Mouse (Mus musculus) cerebellum, adult 8-10 months (tissue): Measurements from ENCODE around the gene Cs.
"Not testable (repeated sequence)": the region's sequence is repeated elsewhere in the genome, so short reads cannot be mapped to it uniquely, and the experiment has no call there.

Source experiments
- DNase-seq: peaks from one replicate; pipeline ENCODE4 v3.0.0; 2022

Gene Cs

DNA sequence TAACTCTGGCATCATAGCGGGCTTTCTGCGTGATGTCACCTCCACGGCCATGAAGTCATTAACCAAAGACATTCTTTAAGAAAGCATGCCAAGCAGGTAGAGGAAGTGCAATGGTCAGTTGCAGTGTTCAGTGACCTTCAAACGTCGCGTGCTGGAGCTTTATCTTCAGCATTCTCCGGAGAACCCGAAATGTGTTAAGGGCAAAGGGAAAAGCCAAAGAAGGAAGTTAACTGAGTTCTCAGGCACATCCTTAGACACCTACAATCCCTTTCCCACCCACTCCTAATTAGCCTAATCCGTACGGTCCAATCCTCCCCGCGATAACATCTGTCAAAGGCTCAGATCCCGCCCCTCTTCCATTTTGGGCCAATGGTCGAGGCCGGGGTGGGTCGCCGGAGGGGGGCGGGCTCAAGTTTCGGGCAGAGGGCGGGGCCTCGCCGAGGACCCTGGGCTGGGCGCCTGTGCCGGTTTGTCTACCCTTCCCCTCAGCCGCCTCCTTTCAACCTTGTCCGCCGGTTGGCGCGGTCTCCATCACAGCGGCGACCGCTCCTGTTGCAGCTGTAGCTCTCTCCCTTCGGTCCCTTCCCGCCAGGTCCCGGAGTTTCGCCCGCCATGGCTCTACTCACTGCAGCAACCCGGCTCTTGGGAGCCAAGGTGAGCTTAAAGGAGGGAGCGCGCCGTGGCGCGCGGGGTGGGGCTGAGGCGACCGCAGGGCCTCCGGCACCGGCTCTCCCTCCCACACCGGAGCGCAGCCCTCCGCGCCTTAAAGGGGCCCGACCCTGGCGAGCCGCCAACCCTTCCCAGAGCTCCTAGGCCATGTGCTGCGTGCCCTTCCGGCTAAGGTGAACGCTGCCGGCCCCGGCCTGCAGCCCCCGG lies at the start of gene Cs:
Cs (plus strand) TSS at position 429 of the 876 bp plus-strand sequence.
- peak; percentile 95 for DNase-seq

DNA sequence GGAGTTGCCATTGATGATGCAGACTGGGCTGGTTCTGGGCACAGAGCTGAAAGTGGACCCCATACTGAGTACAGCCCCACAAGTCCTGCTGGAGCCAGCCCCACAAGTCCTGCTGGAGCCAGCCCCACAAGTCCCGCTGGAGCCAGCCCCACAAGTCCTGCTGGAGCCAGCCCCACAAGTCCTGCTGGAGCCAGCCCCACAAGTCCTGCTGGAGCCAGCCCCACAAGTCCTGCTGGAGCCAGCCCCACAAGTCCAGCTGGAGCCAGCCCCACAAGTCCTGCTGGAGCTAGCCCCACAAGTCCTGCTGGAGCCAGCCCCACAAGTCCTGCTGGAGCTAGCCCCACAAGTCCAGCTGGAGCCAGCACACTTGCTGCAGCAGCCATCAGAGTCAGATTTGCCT lies 46.9 kb upstream of the Cs start:
- not testable (repeated sequence) for DNase-seq

DNA sequence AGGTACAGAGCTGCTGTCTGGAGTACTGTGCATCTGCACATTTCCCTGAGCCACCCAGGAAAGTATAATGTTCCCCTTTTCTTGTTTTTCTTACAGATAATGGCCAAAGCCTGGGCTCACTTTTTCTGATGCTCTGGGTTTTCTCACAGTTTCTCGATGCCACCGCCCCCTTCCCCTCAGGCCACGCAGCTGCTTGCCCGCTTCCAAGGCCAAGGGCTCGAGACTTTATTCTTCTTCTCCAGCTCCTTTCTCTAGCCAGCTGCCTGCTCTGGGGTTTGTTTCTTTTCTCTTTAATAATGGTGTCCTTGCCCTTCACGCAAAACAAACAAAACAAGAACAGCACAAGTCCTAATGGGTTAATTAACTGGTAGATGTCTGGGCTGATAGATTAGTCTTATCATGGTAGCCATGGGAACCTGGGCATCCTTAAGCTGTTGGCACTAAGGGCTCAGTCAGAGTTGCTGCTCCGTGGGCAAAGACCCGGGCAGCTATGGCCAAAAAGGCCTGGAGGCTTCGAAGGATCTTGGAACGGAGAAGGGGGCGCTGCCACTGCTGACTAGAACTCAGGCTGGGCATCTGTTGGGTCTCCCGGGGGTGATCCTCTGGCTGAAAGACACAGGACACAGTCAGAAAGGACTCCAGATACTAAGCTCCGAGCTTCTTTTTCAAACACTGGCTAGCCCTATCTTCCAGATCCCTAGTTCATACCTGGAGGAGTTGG lies 41.0 kb upstream of the Cs start:
- no peak for DNase-seq

GRCm38 (mm10) chr10:128297221-128297620 lies 40.3 kb upstream of the Cs start:
- peak; percentile 66 for DNase-seq

GRCm38 (mm10) chr10:128297622-128298021 lies 39.9 kb upstream of the Cs start:
- DNase-seq: peak; percentile 66

GRCm38 (mm10) chr10:128298243-128298642 lies 39.3 kb upstream of the Cs start:
- no peak for DNase-seq

GRCm38 (mm10) chr10:128298702-128299171 lies 38.8 kb upstream of the Cs start, which contains the start of gene Il23a:
TSS of gene Il23a (minus strand) at chr10:128298752.
- DNase-seq: no peak

DNA sequence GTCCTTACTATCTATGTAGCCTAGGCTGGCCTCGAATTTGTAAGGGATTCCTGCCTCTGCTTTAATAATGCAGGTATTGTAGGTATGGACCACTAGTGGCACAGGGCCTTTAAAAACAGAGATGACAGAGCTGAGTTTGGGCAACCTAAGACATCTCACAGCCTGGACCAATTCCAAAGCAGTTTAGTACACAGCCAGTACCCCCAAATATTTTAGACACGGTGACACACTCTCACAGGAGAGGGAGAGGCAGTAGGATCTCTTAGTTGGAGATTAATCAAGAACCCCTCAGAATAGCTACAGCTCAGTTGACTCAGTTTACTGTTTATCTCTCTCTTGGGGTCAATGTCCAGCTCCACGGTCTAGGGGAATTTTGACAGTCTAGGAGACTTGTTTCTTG lies 35.2 kb upstream of the Cs start:
- DNase-seq: no peak

GRCm38 (mm10) chr10:128302785-128303125 lies 34.8 kb upstream of the Cs start:
- no peak for DNase-seq

DNA sequence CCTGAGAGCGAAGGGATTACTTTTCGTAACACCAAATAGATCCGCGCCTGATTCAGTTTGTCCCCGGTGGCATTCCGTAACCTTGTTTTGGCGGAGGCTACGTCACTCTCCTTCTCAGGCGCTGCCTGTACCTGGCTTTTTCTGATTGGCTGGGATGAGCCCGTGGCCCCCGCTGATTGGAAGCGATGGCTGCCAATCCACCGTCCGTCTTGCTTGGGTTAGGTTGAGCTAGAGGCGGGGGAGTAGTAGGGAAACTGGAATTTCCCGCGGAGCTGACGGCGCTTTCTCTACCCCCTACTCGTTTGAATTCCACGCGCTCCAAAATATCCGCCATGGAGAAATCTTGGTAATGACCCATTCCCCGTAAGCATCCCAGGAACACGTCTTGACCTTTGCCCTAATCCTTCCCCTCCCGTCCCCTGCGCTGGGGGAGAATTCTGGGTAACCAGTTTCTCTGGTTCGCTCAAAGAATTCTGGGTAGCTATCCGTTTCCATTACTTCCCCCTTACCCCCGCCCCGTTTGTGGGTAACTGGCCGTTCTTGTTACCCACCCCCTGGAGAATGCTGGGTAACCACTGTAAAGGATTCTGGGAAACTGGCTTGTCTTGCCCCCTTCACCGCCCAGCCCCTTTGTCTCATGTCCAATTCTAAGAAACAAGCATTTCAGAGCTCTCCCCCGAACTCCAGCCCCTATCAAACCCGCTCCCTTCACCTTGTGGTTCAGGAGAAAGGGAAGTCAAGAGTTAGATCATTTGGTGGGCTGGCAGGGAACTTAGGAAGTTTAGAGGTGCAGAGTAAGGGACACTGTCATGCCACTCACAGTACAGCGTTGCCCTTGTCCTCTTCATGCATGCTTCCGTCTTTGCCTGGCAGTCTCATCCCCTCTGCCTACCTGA lies 34.2 kb upstream of the Cs start, which contains the start of gene Pan2:
Pan2 (plus strand) TSS at position 210 of the 896 bp plus-strand sequence.
- DNase-seq: peak; percentile 100

DNA sequence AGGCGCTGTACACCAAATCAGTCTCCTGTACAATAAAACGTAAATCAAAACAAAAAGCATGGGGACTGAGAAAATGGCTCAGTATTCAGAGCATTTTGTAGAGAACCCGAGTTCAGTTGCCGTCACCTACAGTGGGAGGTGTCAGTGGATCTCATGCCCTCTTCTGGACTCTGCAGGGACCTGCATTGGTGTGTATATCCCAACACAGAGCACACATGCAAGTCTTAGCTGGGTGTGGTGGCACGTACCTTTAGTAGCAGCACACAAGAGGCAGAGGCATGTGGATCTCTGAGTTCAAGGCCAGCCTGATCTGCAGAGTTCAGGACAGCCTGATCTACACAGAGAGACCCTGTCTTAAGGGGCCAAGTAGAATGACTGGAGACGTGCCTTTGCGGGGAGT lies 27.9 kb upstream of the Cs start:
- no peak for DNase-seq

DNA sequence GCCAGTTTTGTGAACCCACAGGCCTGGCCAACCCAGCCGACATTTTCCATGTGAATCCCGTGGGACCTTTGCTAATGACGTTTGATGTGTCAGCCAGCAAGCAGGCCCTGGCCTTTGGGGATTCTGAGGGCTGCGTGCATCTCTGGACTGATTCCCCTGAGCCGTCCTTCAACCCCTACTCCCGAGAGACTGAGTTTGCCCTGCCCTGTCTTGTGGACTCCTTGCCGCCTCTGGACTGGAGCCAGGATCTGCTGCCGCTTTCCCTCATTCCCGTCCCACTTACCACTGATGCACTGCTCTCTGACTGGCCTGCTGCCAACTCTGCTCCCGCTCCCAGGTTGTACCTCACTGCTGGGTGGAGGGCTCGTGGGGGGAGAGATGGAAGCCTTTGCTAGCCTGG lies 27.4 kb upstream of the Cs start:
- peak; percentile 44 for DNase-seq

- DNase-seq: no peak
Measured at GRCm38 (mm10) chr10:128310902-128311301, 26.6 kb upstream of the Cs start.

GRCm38 (mm10) chr10:128315578-128315977 lies 22.0 kb upstream of the Cs start:
- DNase-seq: no peak

DNA sequence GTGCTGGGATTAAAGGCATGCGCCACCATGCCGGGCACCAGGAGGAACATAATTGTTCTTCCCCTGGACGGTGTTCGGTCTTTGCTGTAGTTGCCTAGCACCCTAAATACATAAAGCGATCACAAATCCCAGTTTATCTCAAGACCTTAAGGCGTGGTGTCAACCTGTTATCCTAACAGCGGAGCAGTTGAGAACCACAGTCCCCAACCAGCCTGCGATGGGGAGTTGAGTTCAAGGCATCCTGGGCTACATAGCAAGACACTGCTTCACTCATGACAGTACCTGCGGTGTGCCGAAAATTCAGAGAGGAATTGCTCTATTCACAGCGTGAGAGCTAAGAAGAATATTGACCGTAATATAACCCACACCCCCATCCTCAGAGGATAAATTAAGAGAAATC lies 15.9 kb upstream of the Cs start:
- DNase-seq: no peak

GRCm38 (mm10) chr10:128322141-128323108 lies 15.1 kb upstream of the Cs start, which contains the start of gene Cnpy2:
TSS of gene Cnpy2 (plus strand) at chr10:128322459.
- peak; percentile 75 for DNase-seq

- DNase-seq: no peak
Measured at GRCm38 (mm10) chr10:128323516-128323915, 14.0 kb upstream of the Cs start.

GRCm38 (mm10) chr10:128326825-128327224 lies 10.7 kb upstream of the Cs start:
- DNase-seq: no peak

DNA sequence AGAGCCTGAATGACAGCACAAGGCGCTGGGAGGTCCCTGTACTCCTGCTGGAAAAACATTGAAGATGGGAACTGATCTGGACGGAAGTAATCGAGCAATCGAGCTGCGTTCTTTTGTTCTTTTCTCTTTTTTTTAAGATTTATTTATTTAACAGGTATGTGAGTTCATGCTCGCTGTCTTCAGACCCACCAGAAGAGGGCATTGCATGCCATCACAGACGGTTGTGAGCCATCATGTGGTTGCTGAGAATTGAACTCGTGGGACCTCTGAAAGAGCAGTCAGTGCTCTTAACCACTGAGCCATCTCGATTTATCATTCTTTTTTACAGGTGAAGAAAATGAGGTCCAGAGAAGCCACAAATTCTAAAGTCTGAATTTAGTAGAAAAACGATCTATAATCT lies 9.9 kb upstream of the Cs start:
- DNase-seq: no peak

GRCm38 (mm10) chr10:128332358-128333249 lies 4.9 kb upstream of the Cs start:
- DNase-seq: not testable (repeated sequence)
